ENCODE assay signal across 11 mouse cellular contexts in the genomic region with DNA sequence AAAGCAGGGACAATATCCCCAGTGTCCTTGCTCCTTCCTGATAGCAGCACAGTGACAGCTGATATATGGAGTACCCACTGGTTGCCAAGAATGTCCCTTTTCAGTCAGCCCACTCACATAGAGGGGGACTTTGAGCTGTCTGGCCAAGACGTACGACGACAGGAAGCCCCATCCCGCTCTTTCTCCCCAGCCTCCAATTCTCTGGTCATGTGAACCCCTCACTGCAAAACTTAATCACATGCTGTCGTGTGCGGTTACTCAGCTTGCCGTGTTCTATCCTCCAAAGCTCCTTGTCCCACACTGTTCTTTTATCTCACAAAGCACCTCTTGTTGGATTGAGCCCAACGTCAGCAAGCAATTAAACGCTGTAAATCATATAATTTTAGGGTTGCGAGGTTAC.
DNase-seq lines count a peak whose midpoint lies in the region; ATAC-seq lines count a peak whose summit lies in the region.
"Had no signal": no experiment of that assay in that cellular context is flagged by ENCODE, and none has a peak within 500 bp of the region (broad histone marks: within the 10 kb centered on the region; RNA-seq: fewer than 3 reads in every experiment).

No protein-coding gene starts in this region.

- no peaks in the 10 kb centered on the region for H3K27me3 ChIP-seq in kidney, embryonic 14.5 days (ENCODE audit: control insufficient read depth, insufficient read depth, low read length)
- H3K27me3 ChIP-seq in hindbrain, embryonic 16.5 days (replicated peaks; ENCODE audit: control insufficient read depth, insufficient read depth, low read length) = no peaks in the 10 kb centered on the region
- H3K27me3 ChIP-seq: limb, embryonic 15.5 days had no signal

- peaks cover 11% of the 10 kb centered on the region for H3K4me1 ChIP-seq in kidney, embryonic 14.5 days (ENCODE audit: control insufficient read depth, insufficient read depth, low read length)
- no peaks in the 10 kb centered on the region for H3K4me1 ChIP-seq in hindbrain, embryonic 16.5 days (ENCODE audit: control insufficient read depth, insufficient read depth, low read depth, low read length)

- no peaks in the 10 kb centered on the region for H3K36me3 ChIP-seq in kidney, embryonic 14.5 days (ENCODE audit: control insufficient read depth, insufficient read depth, low read length)
- H3K36me3 ChIP-seq in hindbrain, embryonic 16.5 days (ENCODE audit: control insufficient read depth, insufficient read depth, low read length) = no peaks in the 10 kb centered on the region
- H3K36me3 ChIP-seq: limb, embryonic 15.5 days had no signal

- DNase-seq in kidney, adult 18-20 months = no peak
- DNase-seq in c-Kit-positive CD71-positive TER-119-positive erythroid progenitor cells, embryonic 14.5 days (ENCODE audit: low spot score) = no peak
- DNase-seq in B cell, adult 2 months = no peak
- DNase-seq: cerebellum, adult 18-20 months; lung, postnatal 36 days had no signal

- H3K9me3 ChIP-seq in kidney, embryonic 14.5 days (ENCODE audit: control insufficient read depth, low read length) = no peaks in the 10 kb centered on the region
- no peaks in the 10 kb centered on the region for H3K9me3 ChIP-seq in hindbrain, embryonic 16.5 days (ENCODE audit: control insufficient read depth, low read length)
- H3K9me3 ChIP-seq: limb, embryonic 15.5 days had no signal

- H3K4me3 ChIP-seq in kidney, embryonic 14.5 days (ENCODE audit: low read length) = no peak overlapping the region
- H3K4me3 ChIP-seq in hindbrain, embryonic 16.5 days (ENCODE audit: low read length) = no peak overlapping the region
- H3K4me3 ChIP-seq: limb, embryonic 15.5 days had no signal

- H3K9ac ChIP-seq in kidney, embryonic 14.5 days (ENCODE audit: low read depth, low read length) = no peak overlapping the region
- no peak overlapping the region for H3K9ac ChIP-seq in hindbrain, embryonic 16.5 days (ENCODE audit: low read depth, low read length)
- H3K9ac ChIP-seq: limb, embryonic 15.5 days had no signal

- 26% methylated on average over 10 of the region's 10 CpGs for WGBS in kidney, embryonic 14.5 days
- WGBS in hindbrain, embryonic 16.5 days = 38% methylated on average over 10 of the region's 10 CpGs

- H3K4me2 ChIP-seq in kidney, embryonic 14.5 days (replicated peaks; ENCODE audit: low read depth, low read length) = no peak overlapping the region
- no peak overlapping the region for H3K4me2 ChIP-seq in hindbrain, embryonic 16.5 days (ENCODE audit: low read length)
- H3K4me2 ChIP-seq: heart, embryonic 11.5 days; limb, embryonic 15.5 days had no signal

- peak; percentile 62; the same call in 1 of the 2 replicates for ATAC-seq in kidney, embryonic 14.5 days (ENCODE audit: low FRiP score, low TSS enrichment)
- ATAC-seq in common myeloid progenitor, adult 5-6 weeks (replicated peaks; ENCODE audit: low read depth, poor library complexity, severe bottlenecking) = peak; percentile 52
- peak; percentile 81 for ATAC-seq in hindbrain, embryonic 16.5 days
- ATAC-seq in megakaryocyte-erythroid progenitor cell, adult 5-6 weeks (replicated peaks; ENCODE audit: low FRiP score, low TSS enrichment, poor library complexity, severe bottlenecking) = peak; percentile 34; the same call in 1 of the 2 replicates

- H3K27ac ChIP-seq in kidney, embryonic 14.5 days (ENCODE audit: low read depth, low read length) = no peak overlapping the region
- no peak overlapping the region; the same call in 1 of the 2 replicates for H3K27ac ChIP-seq in hindbrain, embryonic 16.5 days (ENCODE audit: low read depth, low read length)
- H3K27ac ChIP-seq: limb, embryonic 15.5 days had no signal
